8 mouse cellular contexts compared by ENCODE assay signal in genomic region chr14:21982592-21983310, GRCm38 (mm10). TPM values are rescaled to one million over a fixed set of nuclear protein-coding genes. Genes with fewer than 3 reads are reported as not detected.
DNase-seq lines count a peak whose midpoint lies in the region; ATAC-seq and TF ChIP-seq lines count a peak whose summit lies in the region.

No protein-coding gene starts in this region.

- no peaks in the 10 kb centered on the region for H3K79me2 ChIP-seq in CH12.LX (replicated peaks; ENCODE audit: control insufficient read depth, extremely low read depth, insufficient read depth, poor library complexity, severe bottlenecking)

- H3K36me3 ChIP-seq in CH12.LX (replicated peaks in 1 of 2; ENCODE audit: control insufficient read depth in 1 of 2, insufficient read depth in 1 of 2, low read length in 1 of 2), result no peaks in the 10 kb centered on the region
- H3K36me3 ChIP-seq in hindbrain, postnatal 0 days (ENCODE audit: insufficient read depth, low read length), result no peaks in the 10 kb centered on the region
- no peaks in the 10 kb centered on the region for H3K36me3 ChIP-seq in liver, embryonic 15.5 days (replicated peaks)

- ATAC-seq in hindbrain, postnatal 0 days, result no peak
- no peak for ATAC-seq in liver, embryonic 15.5 days (ENCODE audit: insufficient read depth)

- whole genome bisulfite sequencing in hindbrain, postnatal 0 days, result 13% methylated on average over 38 of the region's 38 CpGs
- WGBS in liver, embryonic 15.5 days (ENCODE audit: insufficient replicate concordance), result 4% methylated on average over 38 of the region's 38 CpGs

- no peaks in the 10 kb centered on the region for H3K4me1 ChIP-seq in CH12.LX (ENCODE audit: control insufficient read depth in 1 of 2, insufficient read depth in 2 of 2)
- H3K4me1 ChIP-seq in hindbrain, postnatal 0 days (ENCODE audit: insufficient read depth, low read length), result no peaks in the 10 kb centered on the region
- H3K4me1 ChIP-seq in liver, embryonic 15.5 days (replicated peaks), result peaks cover 26% of the 10 kb centered on the region

- H3K9ac ChIP-seq in CH12.LX (ENCODE audit: insufficient read depth, low read depth), result no peak overlapping the region
- peak overlapping the region; percentile 39 for H3K9ac ChIP-seq in hindbrain, postnatal 0 days (replicated peaks; ENCODE audit: low read length)
- no peak overlapping the region for H3K9ac ChIP-seq in liver, embryonic 15.5 days

- H3K27ac ChIP-seq in CH12.LX (ENCODE audit: insufficient read depth, low read depth), result no peak overlapping the region
- peak overlapping the region; percentile 99 for H3K27ac ChIP-seq in gastrocnemius, adult 2 months
- H3K27ac ChIP-seq in hindbrain, postnatal 0 days, result peak overlapping the region; percentile 59
- no peak overlapping the region for H3K27ac ChIP-seq in liver, embryonic 15.5 days (replicated peaks)

- no peak for TF ChIP-seq RAD21 in CH12.LX (IDR thresholded peaks at IDR 0.05; ENCODE audit: low read depth, low read length)

- TF ChIP-seq EP300 in CH12.LX (IDR thresholded peaks at IDR 0.05; ENCODE audit: low read length), result no peak

- 0 out of 2 replicates have a peak overlapping the region, but pooled peaks have one; percentile 16 for H3K4me2 ChIP-seq in CH12.LX (ENCODE audit: insufficient read depth, low read depth, poor library complexity, severe bottlenecking)
- H3K4me2 ChIP-seq in hindbrain, postnatal 0 days (ENCODE audit: low read depth, low read length), result peak overlapping the region; percentile 61
- H3K4me2 ChIP-seq in liver, embryonic 15.5 days, result peak overlapping the region; percentile 27

- H3K27me3 ChIP-seq in CH12.LX (replicated peaks), result no peaks in the 10 kb centered on the region
- no peaks in the 10 kb centered on the region for H3K27me3 ChIP-seq in hindbrain, postnatal 0 days (ENCODE audit: insufficient read depth, low read length)
- H3K27me3 ChIP-seq in liver, embryonic 15.5 days, result peaks cover 79% of the 10 kb centered on the region

- no peak for TF ChIP-seq POLR2A in CH12.LX (IDR thresholded peaks at IDR 0.05; ENCODE audit: low read depth, low read length)

- dilution Hi-C loops in CH12.LX (cut with MboI; ENCODE audit: extremely low pct_ligation_motif_present, extremely low pct_unique_long_range_greater_than_20kb, low sequenced_read_pairs), result no loop called here

- intact Hi-C loops in gastrocnemius, adult 2 months (cut with DNase I), result loop anchor here (10.0 kb wide), 1 partner anchor 1422 kb away; no protein-coding TSS in a partner anchor

- no peak for TF ChIP-seq CTCF in CH12.LX (conservative IDR thresholded peaks at IDR 0.05 in 1 of 2, IDR thresholded peaks at IDR 0.05 in 1 of 2; ENCODE audit: low read depth in 2 of 2, low read length in 2 of 2)
- no peak for TF ChIP-seq CTCF in gastrocnemius, adult 2 months (IDR thresholded peaks at IDR 0.05)
- no peak for TF ChIP-seq CTCF in hindbrain, postnatal 0 days (IDR thresholded peaks at IDR 0.05; ENCODE audit: low read depth)

- H3K9me3 ChIP-seq in CH12.LX (replicated peaks; ENCODE audit: low read length), result peaks cover 38% of the 10 kb centered on the region
- no peaks in the 10 kb centered on the region for H3K9me3 ChIP-seq in hindbrain, postnatal 0 days (ENCODE audit: low read length)
- H3K9me3 ChIP-seq in liver, embryonic 15.5 days (replicated peaks), result no peaks in the 10 kb centered on the region

- no peak for DNase-seq in CH12.LX (ENCODE audit: extremely low read depth)
- peak; percentile 56 for DNase-seq in adrenal gland, postnatal 25 days
- peak; percentile 67 for DNase-seq in gastrocnemius, adult 2 months
- DNase-seq in hindbrain, postnatal 0 days (ENCODE audit: low spot score), result peak; percentile 38
- DNase-seq in retina, embryonic 14.5 days (ENCODE audit: low spot score), result peak; percentile 56
- DNase-seq in adipocyte (ENCODE audit: low spot score), result no peak
- DNase-seq in left cerebral cortex, adult 11 months (ENCODE audit: low spot score), result no peak

- no peak overlapping the region for H3K4me3 ChIP-seq in CH12.LX (replicated peaks in 1 of 3; ENCODE audit: low read depth in 2 of 3, low read length in 2 of 3, poor library complexity in 1 of 3)
- peak overlapping the region; percentile 76 for H3K4me3 ChIP-seq in gastrocnemius, adult 2 months
- peak overlapping the region; percentile 35 for H3K4me3 ChIP-seq in hindbrain, postnatal 0 days (ENCODE audit: low read length)
- peak overlapping the region; percentile 20; the same call in 1 of the 2 replicates for H3K4me3 ChIP-seq in liver, embryonic 15.5 days (replicated peaks)

- in situ Hi-C loops in CH12.LX (cut with MboI; ENCODE audit: low pct_ligation_motif_present, low pct_unique_long_range_greater_than_20kb, low sequenced_read_pairs), result no loop called here

TF ChIP-seq in CH12.LX, 34 proteins besides CTCF, POLR2A, EP300 and RAD21:
- no peak for TF ChIP-seq RCOR1 (conservative IDR thresholded peaks at IDR 0.05; ENCODE audit: low read depth, low read length)
- no peak for TF ChIP-seq ZNF384 (IDR thresholded peaks at IDR 0.05; ENCODE audit: low read depth, low read length)
- TF ChIP-seq MYC (IDR thresholded peaks at IDR 0.05; ENCODE audit: low read depth, low read length), result no peak
- no peak for TF ChIP-seq ZKSCAN1 (IDR thresholded peaks at IDR 0.05; ENCODE audit: borderline replicate concordance, low read depth, low read length)
- TF ChIP-seq TBP (conservative IDR thresholded peaks at IDR 0.05; ENCODE audit: low read depth, low read length), result no peak
- TF ChIP-seq USF2 (conservative IDR thresholded peaks at IDR 0.05; ENCODE audit: low read depth, low read length), result no peak
- no peak for TF ChIP-seq BHLHE40 (IDR thresholded peaks at IDR 0.05; ENCODE audit: low read depth, low read length)
- TF ChIP-seq E2F4 (IDR thresholded peaks at IDR 0.05; ENCODE audit: insufficient replicate concordance, low read depth, low read length), result no peak
- TF ChIP-seq MAFK (IDR thresholded peaks at IDR 0.05; ENCODE audit: insufficient replicate concordance, low read length), result no peak
- TF ChIP-seq JUND (conservative IDR thresholded peaks at IDR 0.05; ENCODE audit: low read depth, low read length), result no peak
- no peak for TF ChIP-seq IRF4 (IDR thresholded peaks at IDR 0.05; ENCODE audit: low read depth, low read length)

RNA-seq across cellular contexts. Expression of gene Zfp503, which starts 6.7 kb away (rescaled TPM):
- total RNA-seq in CH12.LX (2012; rRNA removed) (not detected in 2 replicates), CH12.LX (2014; rRNA removed) (not detected in 2 replicates)
- not detected in 2 replicates for polyA plus RNA-seq in CH12.LX (2012; ENCODE audit: insufficient read length, low read depth)
- total RNA-seq in adrenal gland, postnatal 25 days (2021), result 27.5 and 33.3 TPM in 2 replicates
- 10 to 100 TPM in 1 of 2 experiments, 1 to 10 TPM in 1; 8.1 to 10.7 TPM for total RNA-seq in gastrocnemius, adult 2 months (2021)
- 25.5 and 25.6 TPM in 2 replicates for total RNA-seq in hindbrain, postnatal 0 days (2014; rRNA removed)
- 8.4 and 10.4 TPM in 2 replicates for polyA plus RNA-seq in hindbrain, postnatal 0 days (2015; fragmentation: Nextera tagmentation; extraction: Ambion mirVana)
- 0.74 and 0.91 TPM in 2 replicates for polyA plus RNA-seq in liver, embryonic 15.5 days (2015; fragmentation: Nextera tagmentation; extraction: Ambion mirVana)

RNA-seq across cellular contexts. Expression of gene Lrmda, which starts 36.8 kb away (rescaled TPM):
- total RNA-seq in CH12.LX (2012; rRNA removed) (0.63 and 0.89 TPM in 2 replicates), CH12.LX (2014; rRNA removed) (1.9 TPM in 2 replicates)
- 2.8 and 3.7 TPM in 2 replicates for polyA plus RNA-seq in CH12.LX (2012; ENCODE audit: insufficient read length, low read depth)
- 5.0 and 5.6 TPM in 2 replicates for total RNA-seq in adrenal gland, postnatal 25 days (2021)
- 1 to 10 TPM; 2.6 to 2.9 TPM for total RNA-seq in gastrocnemius, adult 2 months (2021)
- 0.21 TPM in 1 of 2 replicates, not detected in the other for total RNA-seq in hindbrain, postnatal 0 days (2014; rRNA removed)
- polyA plus RNA-seq in hindbrain, postnatal 0 days (2015; fragmentation: Nextera tagmentation; extraction: Ambion mirVana), result 0.52 and 0.53 TPM in 2 replicates
- polyA plus RNA-seq in liver, embryonic 15.5 days (2015; fragmentation: Nextera tagmentation; extraction: Ambion mirVana), result 0.13 and 0.28 TPM in 2 replicates

Comparison
In these comparisons a context has a peak if more than half of its experiments do, and no peak if none do; other contexts are left out.
1. DNase-seq: peak in adrenal gland, postnatal 25 days (single experiment), gastrocnemius, adult 2 months (single experiment), hindbrain, postnatal 0 days (single experiment) and retina, embryonic 14.5 days (single experiment); none in CH12.LX (single experiment), adipocyte (single experiment) and left cerebral cortex, adult 11 months (single experiment).
2. H3K27ac ChIP-seq: peak in gastrocnemius, adult 2 months (single experiment) and hindbrain, postnatal 0 days (single experiment); none in CH12.LX (single experiment) and liver, embryonic 15.5 days (single experiment).
3. H3K4me3 ChIP-seq: peak in gastrocnemius, adult 2 months (single experiment), hindbrain, postnatal 0 days (single experiment) and liver, embryonic 15.5 days (single experiment); none in CH12.LX (0 of 3).
4. RNA of gene Zfp503, which starts 6.7 kb away (total RNA-seq): 27.5 to 33.3 TPM in adrenal gland, postnatal 25 days, 25.5 to 25.6 TPM in hindbrain, postnatal 0 days and 8.1 to 10.7 TPM in gastrocnemius, adult 2 months; not detected in CH12.LX; every median in the first group is over 4 times any median in the second.
5. Peak in every context shown above with its lines, with median percentiles within 50 percentile points of each other: H3K4me2 ChIP-seq.